Mouse (Mus musculus): ENCODE measurements around the gene Mettl27. TPM values are rescaled to one million over a fixed set of nuclear protein-coding genes. Genes with fewer than 3 reads are reported as not detected.

Gene Mettl27
- polyA plus RNA-seq, 1 experiment from 2014 or later, result 11.1 TPM

GRCm38 (mm10) chr5:134914510-134914909 lies 17.7 kb upstream of the Mettl27 start:
- Histone ChIP-seq H3K27me3 (ENCODE audit: control insufficient read depth, insufficient read depth, low read length) (no peaks in the 10 kb centered on the region), H3K4me1 (ENCODE audit: control insufficient read depth, insufficient read depth, low read length) (no peaks in the 10 kb centered on the region), H3K27ac (ENCODE audit: low read depth, low read length) (peak overlapping the region; percentile 69), H3K4me2 (peak overlapping the region; percentile 31; the same call in 1 of the 2 replicates), H3K36me3 (ENCODE audit: control insufficient read depth, insufficient read depth, low read length) (no peaks in the 10 kb centered on the region), H3K9ac (ENCODE audit: low read depth, low read length) (peak overlapping the region; percentile 48), H3K9me3 (replicated peaks; ENCODE audit: control insufficient read depth, low read length) (no peaks in the 10 kb centered on the region; the same call in 1 of the 2 replicates), H3K4me3 (ENCODE audit: low read depth, low read length) (peak overlapping the region; percentile 8)
- WGBS (ENCODE audit: insufficient replicate concordance), result 63% methylated on average over 8 of the region's 8 CpGs
- no peak for ATAC-seq (replicated peaks; ENCODE audit: insufficient number of reproducible peaks, low FRiP score, low TSS enrichment)

GRCm38 (mm10) chr5:134915311-134915710 lies 16.9 kb upstream of the Mettl27 start, which contains the start of gene Cldn13:
Gene Cldn13 (minus strand): TSS chr5:134915526.
- no peaks in the 10 kb centered on the region; the same call in 1 of the 2 replicates for H3K9me3 ChIP-seq (replicated peaks; ENCODE audit: control insufficient read depth, low read length)
- H3K4me1 ChIP-seq (ENCODE audit: control insufficient read depth, insufficient read depth, low read length), result no peaks in the 10 kb centered on the region
- no peaks in the 10 kb centered on the region for H3K36me3 ChIP-seq (ENCODE audit: control insufficient read depth, insufficient read depth, low read length)
- peak within 1 kb of the TSS; percentile 8 for H3K4me3 ChIP-seq (ENCODE audit: low read depth, low read length)
- peak; percentile 63 for ATAC-seq (replicated peaks; ENCODE audit: insufficient number of reproducible peaks, low FRiP score, low TSS enrichment)
- peak within 1 kb of the TSS; percentile 24 for H3K4me2 ChIP-seq
- H3K27ac ChIP-seq (ENCODE audit: low read depth, low read length), result peak within 1 kb of the TSS; percentile 69
- no peaks in the 10 kb centered on the region for H3K27me3 ChIP-seq (ENCODE audit: control insufficient read depth, insufficient read depth, low read length)
- peak within 1 kb of the TSS; percentile 48 for H3K9ac ChIP-seq (ENCODE audit: low read depth, low read length)
- 77% methylated on average over 8 of the region's 8 CpGs for WGBS (ENCODE audit: insufficient replicate concordance)

- no peak overlapping the region for H3K4me3 ChIP-seq (ENCODE audit: low read depth, low read length)
- H3K4me2 ChIP-seq, result no peak overlapping the region
- H3K27me3 ChIP-seq (ENCODE audit: control insufficient read depth, insufficient read depth, low read length), result no peaks in the 10 kb centered on the region
- no peak for ATAC-seq (replicated peaks; ENCODE audit: insufficient number of reproducible peaks, low FRiP score, low TSS enrichment)
- 48% methylated on average over 16 of the region's 16 CpGs for WGBS (ENCODE audit: insufficient replicate concordance)
- no peaks in the 10 kb centered on the region for H3K4me1 ChIP-seq (ENCODE audit: control insufficient read depth, insufficient read depth, low read length)
- H3K9ac ChIP-seq (ENCODE audit: low read depth, low read length), result no peak overlapping the region
- H3K27ac ChIP-seq (ENCODE audit: low read depth, low read length), result no peak overlapping the region
- H3K9me3 ChIP-seq (replicated peaks; ENCODE audit: control insufficient read depth, low read length), result no peaks in the 10 kb centered on the region; the same call in 1 of the 2 replicates
- H3K36me3 ChIP-seq (ENCODE audit: control insufficient read depth, insufficient read depth, low read length), result no peaks in the 10 kb centered on the region
Measured at GRCm38 (mm10) chr5:134918071-134918832, 13.9 kb upstream of the Mettl27 start.

GRCm38 (mm10) chr5:134919097-134919496 lies 13.1 kb upstream of the Mettl27 start:
- H3K4me3 ChIP-seq (ENCODE audit: low read depth, low read length), result no peak overlapping the region
- H3K4me2 ChIP-seq, result no peak overlapping the region
- H3K27me3 ChIP-seq (ENCODE audit: control insufficient read depth, insufficient read depth, low read length), result no peaks in the 10 kb centered on the region
- no peaks in the 10 kb centered on the region for H3K4me1 ChIP-seq (ENCODE audit: control insufficient read depth, insufficient read depth, low read length)
- WGBS (ENCODE audit: insufficient replicate concordance), result 46% methylated on average over 3 of the region's 3 CpGs
- H3K9ac ChIP-seq (ENCODE audit: low read depth, low read length), result no peak overlapping the region
- peak; percentile 46; the same call in 1 of the 2 replicates for ATAC-seq (replicated peaks; ENCODE audit: insufficient number of reproducible peaks, low FRiP score, low TSS enrichment)
- H3K9me3 ChIP-seq (replicated peaks; ENCODE audit: control insufficient read depth, low read length), result no peaks in the 10 kb centered on the region; the same call in 1 of the 2 replicates
- H3K36me3 ChIP-seq (ENCODE audit: control insufficient read depth, insufficient read depth, low read length), result no peaks in the 10 kb centered on the region
- no peak overlapping the region for H3K27ac ChIP-seq (ENCODE audit: low read depth, low read length)

GRCm38 (mm10) chr5:134920106-134920687 lies 12.0 kb upstream of the Mettl27 start:
- H3K4me3 ChIP-seq (ENCODE audit: low read depth, low read length), result no peak overlapping the region
- H3K27ac ChIP-seq (ENCODE audit: low read depth, low read length), result no peak overlapping the region
- no peak overlapping the region for H3K4me2 ChIP-seq
- ATAC-seq (replicated peaks; ENCODE audit: insufficient number of reproducible peaks, low FRiP score, low TSS enrichment), result no peak
- no peaks in the 10 kb centered on the region for H3K36me3 ChIP-seq (ENCODE audit: control insufficient read depth, insufficient read depth, low read length)
- WGBS (ENCODE audit: insufficient replicate concordance), result 71% methylated on average over 6 of the region's 6 CpGs
- H3K4me1 ChIP-seq (ENCODE audit: control insufficient read depth, insufficient read depth, low read length), result no peaks in the 10 kb centered on the region
- no peak overlapping the region for H3K9ac ChIP-seq (ENCODE audit: low read depth, low read length)
- no peaks in the 10 kb centered on the region; the same call in 1 of the 2 replicates for H3K9me3 ChIP-seq (replicated peaks; ENCODE audit: control insufficient read depth, low read length)
- H3K27me3 ChIP-seq (ENCODE audit: control insufficient read depth, insufficient read depth, low read length), result no peaks in the 10 kb centered on the region

- Histone ChIP-seq H3K4me3 (ENCODE audit: low read depth, low read length) (no peak overlapping the region), H3K9ac (ENCODE audit: low read depth, low read length) (no peak overlapping the region), H3K4me1 (ENCODE audit: control insufficient read depth, insufficient read depth, low read length) (no peaks in the 10 kb centered on the region), H3K4me2 (no peak overlapping the region), H3K27me3 (ENCODE audit: control insufficient read depth, insufficient read depth, low read length) (no peaks in the 10 kb centered on the region), H3K9me3 (replicated peaks; ENCODE audit: control insufficient read depth, low read length) (no peaks in the 10 kb centered on the region; the same call in 1 of the 2 replicates), H3K27ac (ENCODE audit: low read depth, low read length) (no peak overlapping the region), H3K36me3 (ENCODE audit: control insufficient read depth, insufficient read depth, low read length) (no peaks in the 10 kb centered on the region)
- WGBS (ENCODE audit: insufficient replicate concordance), result 80% methylated on average over 8 of the region's 8 CpGs
- ATAC-seq (replicated peaks; ENCODE audit: insufficient number of reproducible peaks, low FRiP score, low TSS enrichment), result no peak
Measured at GRCm38 (mm10) chr5:134921106-134921505, 11.1 kb upstream of the Mettl27 start.

GRCm38 (mm10) chr5:134923141-134923540 lies 9.0 kb upstream of the Mettl27 start:
- Histone ChIP-seq H3K4me1 (ENCODE audit: control insufficient read depth, insufficient read depth, low read length) (no peaks in the 10 kb centered on the region), H3K36me3 (ENCODE audit: control insufficient read depth, insufficient read depth, low read length) (no peaks in the 10 kb centered on the region), H3K9me3 (replicated peaks; ENCODE audit: control insufficient read depth, low read length) (no peaks in the 10 kb centered on the region), H3K9ac (ENCODE audit: low read depth, low read length) (no peak overlapping the region), H3K27me3 (ENCODE audit: control insufficient read depth, insufficient read depth, low read length) (no peaks in the 10 kb centered on the region), H3K4me2 (no peak overlapping the region), H3K27ac (ENCODE audit: low read depth, low read length) (no peak overlapping the region), H3K4me3 (ENCODE audit: low read depth, low read length) (no peak overlapping the region)
- 60% methylated on average over 6 of the region's 6 CpGs for WGBS (ENCODE audit: insufficient replicate concordance)
- ATAC-seq (replicated peaks; ENCODE audit: insufficient number of reproducible peaks, low FRiP score, low TSS enrichment), result no peak

GRCm38 (mm10) chr5:134926726-134927125 lies 5.4 kb upstream of the Mettl27 start:
- no peak overlapping the region for H3K4me2 ChIP-seq
- no peak overlapping the region for H3K4me3 ChIP-seq (ENCODE audit: low read depth, low read length)
- no peak for ATAC-seq (replicated peaks; ENCODE audit: insufficient number of reproducible peaks, low FRiP score, low TSS enrichment)
- H3K27me3 ChIP-seq (ENCODE audit: control insufficient read depth, insufficient read depth, low read length), result no peaks in the 10 kb centered on the region
- H3K9ac ChIP-seq (ENCODE audit: low read depth, low read length), result no peak overlapping the region
- H3K4me1 ChIP-seq (ENCODE audit: control insufficient read depth, insufficient read depth, low read length), result no peaks in the 10 kb centered on the region
- WGBS (ENCODE audit: insufficient replicate concordance), result 60% methylated on average over 4 of the region's 4 CpGs
- H3K9me3 ChIP-seq (replicated peaks; ENCODE audit: control insufficient read depth, low read length), result no peaks in the 10 kb centered on the region
- H3K27ac ChIP-seq (ENCODE audit: low read depth, low read length), result no peak overlapping the region
- no peaks in the 10 kb centered on the region for H3K36me3 ChIP-seq (ENCODE audit: control insufficient read depth, insufficient read depth, low read length)
